Mouse (Mus musculus): ENCODE measurements around the gene Ndel1. TPM values are rescaled to one million over a fixed set of nuclear protein-coding genes. Genes with fewer than 3 reads are reported as not detected.
"Not testable (repeated sequence)": the region's sequence is repeated elsewhere in the genome, so short reads cannot be mapped to it uniquely, and the experiment has no call there.

Gene Ndel1
- polyA plus RNA-seq, 1 experiment = 25.6 TPM

DNA sequence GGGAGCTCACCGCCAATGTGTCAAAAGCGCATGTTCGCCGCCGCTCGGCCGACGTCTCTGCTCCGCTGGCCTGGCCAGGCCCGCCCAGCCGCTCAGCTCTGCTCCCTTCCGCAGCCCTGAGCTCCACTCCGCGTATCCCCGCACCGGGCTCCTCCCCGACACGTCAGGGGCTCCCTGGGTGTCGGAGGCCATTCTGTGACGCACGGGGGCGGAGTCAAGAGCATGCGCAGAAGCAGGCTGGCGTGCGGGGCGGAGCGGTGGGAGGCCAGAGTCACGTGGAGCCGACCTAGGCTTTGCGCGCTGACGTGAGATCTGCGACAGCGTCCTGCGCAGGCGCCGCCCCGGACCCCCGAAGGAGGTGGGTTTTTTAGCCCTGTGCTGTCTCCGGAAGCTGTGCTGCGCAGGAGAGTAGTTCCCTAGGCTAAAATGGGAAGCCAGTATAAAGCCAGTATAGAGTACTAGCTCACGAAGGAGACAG, 18.7 kb downstream of the Ndel1 start:
- Histone ChIP-seq H3K4me3 (replicated peaks; ENCODE audit: control insufficient read depth, low read depth, low read length) (peak overlapping the region; percentile 89), H3K4me1 (ENCODE audit: control insufficient read depth, insufficient read depth, low read length) (peaks cover 4% of the 10 kb centered on the region; the same call in 1 of the 2 replicates), H3K27ac (ENCODE audit: control insufficient read depth, insufficient read depth, low read depth, low read length, poor library complexity) (peak overlapping the region; percentile 99)
- under 1% methylated on average over 42 of the region's 42 CpGs for WGBS
- TF ChIP-seq CTCF (IDR thresholded peaks at IDR 0.05; ENCODE audit: control insufficient read depth, insufficient read depth, low read length) (no peak), POLR2A (IDR thresholded peaks at IDR 0.05; ENCODE audit: borderline replicate concordance, control insufficient read depth, low read depth, low read length) (peak; percentile 99)

DNA sequence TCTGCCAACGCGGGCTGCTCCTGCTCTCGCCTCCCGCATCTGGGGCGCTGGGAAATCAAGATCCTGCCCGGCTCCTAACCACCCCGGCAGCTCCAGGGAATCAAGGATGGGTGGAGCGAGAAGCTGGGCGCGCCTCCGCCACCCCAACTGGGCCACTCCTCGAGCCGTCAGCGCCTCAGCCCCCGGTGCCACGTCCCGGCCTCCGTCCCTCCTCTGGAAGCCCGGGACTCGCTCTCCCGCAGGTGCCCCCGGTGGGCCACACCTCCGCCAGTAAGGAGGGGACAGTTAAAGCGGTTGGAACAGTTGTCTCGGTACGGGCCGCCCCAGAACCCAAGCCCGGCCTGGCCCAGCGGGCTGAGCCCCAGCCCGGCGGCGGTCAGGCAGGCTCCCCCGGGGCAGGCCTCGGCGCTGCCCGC, 19.2 kb downstream of the Ndel1 start:
- peak overlapping the region; percentile 99 for H3K27ac ChIP-seq (ENCODE audit: control insufficient read depth, insufficient read depth, low read depth, low read length, poor library complexity)
- TF ChIP-seq POLR2A (IDR thresholded peaks at IDR 0.05; ENCODE audit: borderline replicate concordance, control insufficient read depth, low read depth, low read length) (no peak), CTCF (IDR thresholded peaks at IDR 0.05; ENCODE audit: control insufficient read depth, insufficient read depth, low read length) (no peak)
- peaks cover 4% of the 10 kb centered on the region; the same call in 1 of the 2 replicates for H3K4me1 ChIP-seq (ENCODE audit: control insufficient read depth, insufficient read depth, low read length)
- H3K4me3 ChIP-seq (replicated peaks; ENCODE audit: control insufficient read depth, low read depth, low read length) = peak overlapping the region; percentile 89
- under 1% methylated on average over 35 of the region's 36 CpGs for WGBS

DNA sequence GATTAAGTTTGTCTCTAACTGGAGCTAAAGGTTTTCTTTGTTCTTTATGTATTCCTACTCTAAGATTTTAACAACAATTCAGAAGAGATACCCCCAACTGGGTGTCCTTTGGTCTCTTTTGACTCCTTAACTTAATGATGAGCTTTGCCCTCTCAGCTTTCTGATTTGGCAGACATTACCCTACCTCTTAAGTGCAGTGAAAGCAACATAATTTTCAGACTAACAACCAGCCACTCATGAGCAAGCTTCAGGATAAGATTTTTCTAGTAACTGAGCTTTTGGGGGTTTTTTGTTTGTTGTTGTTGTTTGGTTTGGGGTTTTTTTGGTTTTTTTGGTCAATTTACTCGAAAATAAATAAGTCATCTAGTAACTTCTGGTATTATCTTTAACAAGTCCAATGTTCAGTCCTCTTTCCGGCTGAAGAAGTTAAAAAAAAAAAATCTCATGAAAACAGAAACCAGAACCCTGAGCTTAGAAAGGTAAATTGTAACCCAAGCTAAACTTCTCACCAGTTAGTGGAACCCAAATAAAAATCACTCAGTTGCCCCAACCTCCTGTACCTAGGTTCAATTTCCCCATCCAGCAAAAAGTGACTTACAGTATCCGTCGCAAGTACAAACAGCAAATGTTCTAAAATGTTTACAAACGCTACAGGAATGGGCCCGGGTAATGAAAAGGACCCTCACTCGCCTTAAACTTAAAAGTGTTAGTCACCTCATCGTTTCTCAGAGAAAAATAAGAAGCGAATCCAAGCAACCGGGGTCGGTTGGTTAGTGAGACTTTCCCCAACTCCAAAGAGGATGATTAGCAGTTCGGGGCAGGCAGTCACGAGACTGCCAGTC, 19.8 kb downstream of the Ndel1 start:
- 1% methylated on average over 13 of the region's 13 CpGs for WGBS
- no peak for TF ChIP-seq POLR2A (IDR thresholded peaks at IDR 0.05; ENCODE audit: borderline replicate concordance, control insufficient read depth, low read depth, low read length)
- TF ChIP-seq CTCF (IDR thresholded peaks at IDR 0.05; ENCODE audit: control insufficient read depth, insufficient read depth, low read length) = no peak

DNA sequence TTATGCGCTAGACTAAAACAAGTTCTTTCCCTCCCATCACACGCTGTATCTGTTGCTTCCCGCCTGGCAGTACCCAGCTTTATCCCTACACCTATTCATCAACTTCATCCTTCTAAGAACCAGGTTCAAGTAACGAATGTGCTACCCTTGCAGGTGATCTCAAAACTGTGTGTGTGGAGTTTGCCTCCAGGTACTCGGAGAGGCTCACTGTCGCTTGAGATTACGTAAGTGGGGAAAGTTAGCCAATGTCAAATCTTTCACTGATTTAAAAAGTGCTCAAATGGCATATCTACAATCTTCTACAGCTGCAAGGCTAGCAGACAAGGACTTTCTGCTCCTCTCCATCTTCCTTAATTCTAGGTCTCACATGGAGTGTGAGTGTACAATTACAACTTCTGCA, 20.8 kb downstream of the Ndel1 start:
- peaks cover 4% of the 10 kb centered on the region; the same call in 1 of the 2 replicates for H3K4me1 ChIP-seq (ENCODE audit: control insufficient read depth, insufficient read depth, low read length)
- no peak overlapping the region for H3K4me3 ChIP-seq (replicated peaks; ENCODE audit: control insufficient read depth, low read depth, low read length)
- TF ChIP-seq CTCF (IDR thresholded peaks at IDR 0.05; ENCODE audit: control insufficient read depth, insufficient read depth, low read length) (no peak), POLR2A (IDR thresholded peaks at IDR 0.05; ENCODE audit: borderline replicate concordance, control insufficient read depth, low read depth, low read length) (no peak)
- WGBS = 73% methylated on average over 7 of the region's 7 CpGs
- H3K27ac ChIP-seq (ENCODE audit: control insufficient read depth, insufficient read depth, low read depth, low read length, poor library complexity) = no peak overlapping the region

More for the DNA sequence above, 19.8 kb downstream of the Ndel1 start:
- H3K4me3 ChIP-seq (replicated peaks; ENCODE audit: control insufficient read depth, low read depth, low read length) = peak overlapping the region; percentile 89
- H3K27ac ChIP-seq (ENCODE audit: control insufficient read depth, insufficient read depth, low read depth, low read length, poor library complexity) = peak overlapping the region; percentile 99
- peaks cover 4% of the 10 kb centered on the region; the same call in 1 of the 2 replicates for H3K4me1 ChIP-seq (ENCODE audit: control insufficient read depth, insufficient read depth, low read length)

DNA sequence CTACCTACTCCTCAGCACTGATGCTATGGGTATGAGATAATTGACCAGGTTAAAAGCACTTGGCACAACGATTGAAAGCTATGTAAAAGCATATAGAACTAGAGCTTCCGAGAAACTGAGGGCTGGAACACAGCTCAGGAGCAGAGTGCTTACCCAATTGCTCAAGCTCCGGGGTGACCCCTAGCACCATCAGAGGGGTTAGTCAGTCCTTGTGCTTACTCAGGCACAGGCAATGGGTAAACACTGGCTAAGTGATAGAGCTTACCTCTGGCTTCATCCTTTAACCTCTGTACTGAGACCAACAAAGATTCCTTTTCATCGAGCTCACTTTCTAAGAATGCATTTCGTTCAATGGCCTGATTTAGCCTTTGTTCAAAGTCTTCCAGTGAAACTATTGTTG, 32.1 kb downstream of the Ndel1 start:
- Histone ChIP-seq H3K4me3 (replicated peaks; ENCODE audit: control insufficient read depth, low read depth, low read length) (no peak overlapping the region), H3K27ac (ENCODE audit: control insufficient read depth, insufficient read depth, low read depth, low read length, poor library complexity) (no peak overlapping the region), H3K4me1 (ENCODE audit: control insufficient read depth, insufficient read depth, low read length) (no peaks in the 10 kb centered on the region)
- TF ChIP-seq POLR2A (IDR thresholded peaks at IDR 0.05; ENCODE audit: borderline replicate concordance, control insufficient read depth, low read depth, low read length) (no peak), CTCF (IDR thresholded peaks at IDR 0.05; ENCODE audit: control insufficient read depth, insufficient read depth, low read length) (no peak)
- WGBS = 87% methylated on average over 5 of the region's 5 CpGs

DNA sequence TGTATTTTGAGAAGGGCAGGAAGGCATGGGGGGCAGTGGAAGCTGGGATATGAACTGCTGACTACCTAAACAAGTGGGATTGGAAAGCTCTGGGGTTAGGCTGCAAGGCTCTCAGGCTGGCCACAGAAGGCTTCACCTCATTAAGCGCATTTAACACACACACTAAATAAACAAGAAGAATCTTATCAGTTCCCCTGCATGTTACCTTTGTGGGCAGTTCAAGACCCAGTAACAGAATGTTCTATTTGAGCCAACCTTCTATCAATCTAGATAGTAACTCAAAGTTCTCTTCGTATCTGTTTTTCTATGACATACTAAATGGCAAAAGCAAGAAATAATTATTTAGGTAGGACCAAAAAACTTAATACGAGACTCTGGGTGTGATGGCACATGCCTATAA, 36.6 kb downstream of the Ndel1 start:
- no peak overlapping the region for H3K4me3 ChIP-seq (replicated peaks; ENCODE audit: control insufficient read depth, low read depth, low read length)
- H3K4me1 ChIP-seq (ENCODE audit: control insufficient read depth, insufficient read depth, low read length) = no peaks in the 10 kb centered on the region; the same call in 1 of the 2 replicates
- WGBS = 69% methylated on average over 3 of the region's 3 CpGs
- no peak overlapping the region for H3K27ac ChIP-seq (ENCODE audit: control insufficient read depth, insufficient read depth, low read depth, low read length, poor library complexity)
- TF ChIP-seq CTCF (IDR thresholded peaks at IDR 0.05; ENCODE audit: control insufficient read depth, insufficient read depth, low read length) (no peak), POLR2A (IDR thresholded peaks at IDR 0.05; ENCODE audit: borderline replicate concordance, control insufficient read depth, low read depth, low read length) (no peak)

DNA sequence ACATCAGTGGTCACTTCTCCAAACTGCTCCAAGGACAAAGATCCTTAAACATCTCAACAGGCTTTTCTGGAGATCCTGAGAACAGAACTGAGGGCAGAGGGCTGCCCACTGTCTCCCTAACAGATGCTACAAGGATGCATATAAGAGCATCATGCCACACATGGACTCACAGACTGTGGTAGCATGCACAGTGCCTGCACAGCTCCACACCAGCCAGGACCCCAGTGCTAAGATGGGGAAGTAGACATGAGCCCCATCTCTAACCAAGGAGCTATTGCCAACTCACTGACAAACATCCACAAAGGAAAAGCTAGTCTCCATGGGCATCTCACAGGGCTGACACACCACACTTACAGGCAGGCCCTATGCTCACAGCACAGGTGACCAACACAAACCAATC, 38.1 kb downstream of the Ndel1 start:
- TF ChIP-seq CTCF (IDR thresholded peaks at IDR 0.05; ENCODE audit: control insufficient read depth, insufficient read depth, low read length) (no peak), POLR2A (IDR thresholded peaks at IDR 0.05; ENCODE audit: borderline replicate concordance, control insufficient read depth, low read depth, low read length) (no peak)
- H3K4me3 ChIP-seq (replicated peaks; ENCODE audit: control insufficient read depth, low read depth, low read length) = no peak overlapping the region
- no peaks in the 10 kb centered on the region; the same call in 1 of the 2 replicates for H3K4me1 ChIP-seq (ENCODE audit: control insufficient read depth, insufficient read depth, low read length)
- no peak overlapping the region for H3K27ac ChIP-seq (ENCODE audit: control insufficient read depth, insufficient read depth, low read depth, low read length, poor library complexity)

DNA sequence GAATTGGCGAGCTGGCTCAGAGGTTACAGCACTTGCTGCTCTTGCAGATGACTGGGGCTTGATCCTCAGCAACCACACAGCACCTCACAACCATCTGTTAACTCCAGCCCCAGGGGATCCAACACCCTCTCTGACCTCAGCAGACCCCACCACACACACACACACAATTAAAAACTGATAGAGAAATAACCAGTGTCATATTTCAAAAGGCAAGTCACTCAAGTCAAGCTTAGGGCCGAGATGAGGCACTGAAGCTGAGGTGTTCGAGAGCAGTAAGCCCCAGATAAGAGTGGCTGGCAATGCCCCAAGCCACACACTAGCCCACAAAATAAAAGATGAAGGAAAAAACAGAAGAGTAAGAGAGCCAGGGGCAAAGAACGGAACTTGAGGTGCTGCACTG, 38.9 kb downstream of the Ndel1 start:
- no peak overlapping the region for H3K4me3 ChIP-seq (replicated peaks; ENCODE audit: control insufficient read depth, low read depth, low read length)
- TF ChIP-seq CTCF (IDR thresholded peaks at IDR 0.05; ENCODE audit: control insufficient read depth, insufficient read depth, low read length) (no peak), POLR2A (IDR thresholded peaks at IDR 0.05; ENCODE audit: borderline replicate concordance, control insufficient read depth, low read depth, low read length) (no peak)
- WGBS = 29% methylated on average over 4 of the region's 4 CpGs

DNA sequence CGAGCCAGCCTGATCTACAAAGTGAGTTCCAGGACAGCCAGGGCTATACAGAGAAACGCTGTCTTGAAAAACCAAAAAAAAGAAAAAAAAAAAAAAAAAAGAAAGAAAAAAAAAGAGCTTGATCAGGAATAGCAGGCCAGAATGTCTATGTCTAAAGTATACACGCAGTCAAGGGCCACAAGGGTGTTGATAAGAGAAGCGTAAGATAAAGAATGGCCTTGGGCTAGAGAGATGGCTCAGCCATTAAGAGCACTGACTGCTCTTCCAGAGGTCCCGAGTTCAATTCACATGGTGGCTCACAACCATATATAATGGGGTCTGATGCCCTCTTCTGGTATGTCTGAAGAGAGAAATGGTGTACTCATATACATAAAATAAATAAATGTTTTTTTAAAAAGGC, 40.1 kb downstream of the Ndel1 start:
- H3K4me3 ChIP-seq (replicated peaks; ENCODE audit: control insufficient read depth, low read depth, low read length) = not testable (repeated sequence)

More for the DNA sequence above, 38.9 kb downstream of the Ndel1 start:
- Histone ChIP-seq H3K4me1 (ENCODE audit: control insufficient read depth, insufficient read depth, low read length) (no peaks in the 10 kb centered on the region; the same call in 1 of the 2 replicates), H3K27ac (ENCODE audit: control insufficient read depth, insufficient read depth, low read depth, low read length, poor library complexity) (no peak overlapping the region)

More for the DNA sequence above, 40.1 kb downstream of the Ndel1 start:
- not testable (repeated sequence) for H3K27ac ChIP-seq (ENCODE audit: control insufficient read depth, insufficient read depth, low read depth, low read length, poor library complexity); H3K4me1 ChIP-seq (ENCODE audit: control insufficient read depth, insufficient read depth, low read length)
- 66% methylated on average over 5 of the region's 5 CpGs for WGBS

All from bone marrow, adult 2 months (tissue).